Mouse (Mus musculus): ENCODE measurements around the gene Zkscan16.

Gene Zkscan16

DNA sequence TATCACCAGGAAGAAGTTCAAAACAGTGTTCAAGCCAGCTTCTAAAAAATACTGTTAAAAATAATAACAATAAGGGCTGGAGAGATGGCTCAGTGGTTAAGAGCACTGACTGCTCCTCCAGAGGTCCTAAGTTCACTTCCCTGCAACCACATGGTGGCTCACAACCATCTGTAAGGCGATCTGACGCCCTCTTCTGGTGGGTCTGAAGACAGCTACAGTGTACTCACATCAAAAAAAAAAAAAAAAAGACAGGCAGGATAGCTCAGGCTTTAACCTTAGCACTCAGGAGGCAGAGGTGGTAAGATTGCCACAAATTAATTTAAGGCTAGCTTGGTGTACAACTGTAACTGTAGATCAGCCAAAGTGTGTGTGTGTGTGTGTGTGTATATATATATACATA is 57.2 kb downstream of the Zkscan16 start:
- no peak for DNase-seq (ENCODE audit: low spot score)

DNA sequence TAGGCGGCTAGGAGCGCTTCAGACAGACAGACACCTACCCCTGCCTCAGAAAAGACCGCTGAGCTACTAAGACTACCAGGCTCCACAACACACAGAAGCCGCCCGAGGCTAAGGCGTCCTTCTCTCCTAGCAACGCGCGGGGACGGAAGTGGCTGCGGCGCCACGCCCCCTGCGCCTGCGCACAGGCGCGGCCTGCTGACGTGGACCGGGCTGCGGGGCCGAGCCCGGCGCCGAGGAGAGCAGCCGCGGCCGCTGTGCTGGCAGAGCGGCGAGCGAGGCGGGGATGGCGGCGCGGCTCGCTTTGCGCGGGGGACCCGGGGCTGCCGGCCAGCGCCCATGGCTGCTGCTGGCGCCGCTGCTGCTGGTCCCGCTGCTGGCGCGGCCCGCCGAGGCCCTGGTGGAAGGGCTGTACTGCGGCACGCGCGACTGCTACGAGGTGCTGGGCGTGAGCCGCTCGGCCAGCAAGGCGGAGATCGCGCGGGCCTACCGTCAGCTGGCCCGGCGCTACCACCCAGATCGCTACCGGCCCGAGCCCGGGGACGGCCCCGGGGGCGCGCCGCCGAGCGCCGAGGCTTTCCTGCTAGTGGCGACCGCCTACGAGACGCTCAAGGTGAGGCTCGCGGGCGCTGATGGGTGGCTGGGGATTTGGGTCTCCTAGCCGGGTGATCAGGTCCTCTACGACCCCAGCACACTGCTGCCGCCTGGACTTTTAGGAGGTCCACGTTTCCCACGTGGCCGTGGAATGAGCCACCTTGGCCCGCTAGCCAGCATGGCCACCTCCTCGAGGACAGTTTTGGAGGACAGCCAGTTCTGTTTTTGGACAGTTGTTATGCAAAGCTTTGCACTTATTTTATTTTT is 59.7 kb downstream of the Zkscan16 start, which contains the start of gene Gm20503:
Gene Gm20503, plus strand, starts transcription at position 263 of the 858 bp plus-strand sequence.
- DNase-seq (ENCODE audit: low spot score) = peak; percentile 86

- no peak for DNase-seq (ENCODE audit: low spot score)
Measured at GRCm38 (mm10) chr4:59003806-59004200, 60.4 kb downstream of the Zkscan16 start.

GRCm38 (mm10) chr4:59006211-59006610 is 62.8 kb downstream of the Zkscan16 start:
- no peak for DNase-seq (ENCODE audit: low spot score)

DNA sequence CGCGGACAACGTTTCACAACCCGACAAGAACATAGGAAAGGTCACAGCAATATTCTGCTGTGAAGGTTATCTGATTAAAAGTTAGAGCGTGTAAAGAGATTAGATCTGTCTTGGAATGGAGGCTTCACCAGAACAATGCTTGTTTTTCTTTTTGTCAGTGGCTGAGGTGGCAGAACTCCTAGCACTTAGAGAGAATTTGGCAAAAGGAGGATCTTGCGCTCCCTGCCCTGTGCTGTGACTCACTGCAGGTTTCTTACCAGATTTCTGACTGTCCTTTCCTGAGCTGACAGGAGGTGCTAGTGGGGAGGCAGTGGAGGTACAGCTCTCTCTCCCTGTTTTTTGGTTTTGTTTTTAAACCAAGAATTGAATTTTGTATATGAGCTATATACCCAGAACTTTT is 63.6 kb downstream of the Zkscan16 start:
- DNase-seq (ENCODE audit: low spot score) = no peak

Data from ovary, adult 18-20 months (tissue).